Mouse (Mus musculus): Measurements from ENCODE around the gene Uba2. TPM values are rescaled to one million over a fixed set of nuclear protein-coding genes. Genes with fewer than 3 reads are reported as not detected.
"Not testable (repeated sequence)": the region's sequence is repeated elsewhere in the genome, so short reads cannot be mapped to it uniquely, and the experiment has no call there.

The Uba2 gene
- 226 and 253 TPM in 2 replicates for polyA plus RNA-seq (2014; fragmentation: Nextera tagmentation; extraction: Ambion mirVana)

GRCm38 (mm10) chr7:34169454-34169853 lies at the start of gene Uba2:
Uba2 (minus strand) TSS chr7:34169599.
- no peaks in the 10 kb centered on the region for H3K9me3 ChIP-seq (ENCODE audit: control insufficient read depth, low read length)
- H3K27me3 ChIP-seq (replicated peaks; ENCODE audit: control insufficient read depth, insufficient read depth, low read length) = no peaks in the 10 kb centered on the region
- 86% methylated on average over 3 of the region's 3 CpGs for WGBS
- no peak for ATAC-seq (replicated peaks; ENCODE audit: low FRiP score)
- H3K27ac ChIP-seq (ENCODE audit: low read depth, low read length) = peak within 1 kb of the TSS; percentile 81
- peak within 1 kb of the TSS; percentile 95 for H3K4me3 ChIP-seq (ENCODE audit: low read depth, low read length)
- peak within 1 kb of the TSS; percentile 97 for H3K9ac ChIP-seq (ENCODE audit: low read depth, low read length)
- H3K36me3 ChIP-seq (ENCODE audit: control insufficient read depth, insufficient read depth, low read length) = peaks cover 10% of the 10 kb centered on the region
- peak within 1 kb of the TSS; percentile 80 for H3K4me2 ChIP-seq
- H3K4me1 ChIP-seq (replicated peaks; ENCODE audit: control insufficient read depth, insufficient read depth, low read length) = peaks cover 4% of the 10 kb centered on the region
- no peak for DNase-seq (ENCODE audit: low spot score)

- Histone ChIP-seq H3K36me3 (ENCODE audit: control insufficient read depth, insufficient read depth, low read length) (peaks cover 83% of the 10 kb centered on the region), H3K9me3 (ENCODE audit: control insufficient read depth, low read length) (no peaks in the 10 kb centered on the region), H3K27me3 (replicated peaks; ENCODE audit: control insufficient read depth, insufficient read depth, low read length) (no peaks in the 10 kb centered on the region), H3K4me2 (no peak overlapping the region), H3K27ac (ENCODE audit: low read depth, low read length) (no peak overlapping the region), H3K4me1 (replicated peaks; ENCODE audit: control insufficient read depth, insufficient read depth, low read length) (peaks cover 2% of the 10 kb centered on the region; the same call in 1 of the 2 replicates), H3K9ac (ENCODE audit: low read depth, low read length) (no peak overlapping the region), H3K4me3 (ENCODE audit: low read depth, low read length) (no peak overlapping the region)
- no peak for DNase-seq (ENCODE audit: low spot score)
- no peak for ATAC-seq (replicated peaks; ENCODE audit: low FRiP score)
- WGBS = 63% methylated on average over 1 of the region's 1 CpGs
These were observed 49.1 kb upstream of the Uba2 start for GRCm38 (mm10) chr7:34218496-34218895.

DNA sequence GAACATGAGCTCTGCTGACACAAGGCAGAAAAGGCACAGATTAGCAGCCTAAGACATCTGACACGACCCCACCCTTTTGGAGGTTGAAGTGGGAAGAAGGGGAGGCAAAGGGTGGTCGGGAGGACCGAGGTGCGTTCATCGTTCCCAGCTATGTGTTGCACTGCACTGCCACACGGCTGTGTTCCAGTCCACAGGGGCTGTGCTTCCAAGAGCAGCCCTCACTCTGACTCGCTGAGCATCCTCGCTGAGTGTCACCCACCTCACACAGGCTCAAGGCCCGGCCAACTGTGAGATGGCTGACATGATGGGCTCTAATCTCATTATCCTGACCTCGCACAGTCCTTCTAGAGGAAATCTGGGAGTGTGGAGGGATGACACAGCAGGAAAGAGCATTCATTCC lies 47.1 kb upstream of the Uba2 start:
- no peak for DNase-seq (ENCODE audit: low spot score)
- ATAC-seq (replicated peaks; ENCODE audit: low FRiP score) = no peak
- WGBS = 85% methylated on average over 10 of the region's 10 CpGs
- Histone ChIP-seq H3K9ac (ENCODE audit: low read depth, low read length) (no peak overlapping the region), H3K4me1 (replicated peaks; ENCODE audit: control insufficient read depth, insufficient read depth, low read length) (peaks cover 2% of the 10 kb centered on the region; the same call in 1 of the 2 replicates), H3K36me3 (ENCODE audit: control insufficient read depth, insufficient read depth, low read length) (peaks cover 77% of the 10 kb centered on the region), H3K4me3 (ENCODE audit: low read depth, low read length) (no peak overlapping the region), H3K9me3 (ENCODE audit: control insufficient read depth, low read length) (no peaks in the 10 kb centered on the region), H3K27me3 (replicated peaks; ENCODE audit: control insufficient read depth, insufficient read depth, low read length) (no peaks in the 10 kb centered on the region), H3K27ac (ENCODE audit: low read depth, low read length) (no peak overlapping the region), H3K4me2 (no peak overlapping the region)

DNA sequence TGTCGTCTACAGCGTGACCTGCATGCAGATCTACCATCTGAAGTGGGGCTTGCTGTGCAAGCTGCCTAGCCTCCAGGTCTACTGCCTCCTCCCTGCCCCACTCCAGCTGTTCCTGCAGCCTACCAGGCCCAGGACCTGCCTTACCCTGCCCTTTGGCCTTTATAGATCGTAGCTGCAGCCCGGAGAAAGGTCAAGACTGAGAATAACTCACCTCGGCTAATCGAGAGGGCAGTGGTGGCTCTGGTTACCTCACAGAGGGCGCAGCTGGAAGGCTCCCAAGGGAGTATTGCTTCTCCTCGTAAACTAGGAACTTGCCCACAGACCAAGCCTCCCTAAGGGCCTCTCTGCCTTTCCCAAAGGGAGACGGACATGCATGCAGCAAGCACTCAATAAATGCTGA lies 46.1 kb upstream of the Uba2 start:
- no peak overlapping the region for H3K4me2 ChIP-seq
- no peak for ATAC-seq (replicated peaks; ENCODE audit: low FRiP score)
- H3K36me3 ChIP-seq (ENCODE audit: control insufficient read depth, insufficient read depth, low read length) = peaks cover 72% of the 10 kb centered on the region
- no peak for DNase-seq (ENCODE audit: low spot score)
- no peaks in the 10 kb centered on the region for H3K9me3 ChIP-seq (ENCODE audit: control insufficient read depth, low read length)
- H3K4me1 ChIP-seq (replicated peaks; ENCODE audit: control insufficient read depth, insufficient read depth, low read length) = peaks cover 2% of the 10 kb centered on the region; the same call in 1 of the 2 replicates
- H3K9ac ChIP-seq (ENCODE audit: low read depth, low read length) = no peak overlapping the region
- H3K27me3 ChIP-seq (replicated peaks; ENCODE audit: control insufficient read depth, insufficient read depth, low read length) = no peaks in the 10 kb centered on the region
- WGBS = 85% methylated on average over 9 of the region's 9 CpGs
- no peak overlapping the region for H3K4me3 ChIP-seq (ENCODE audit: low read depth, low read length)
- no peak overlapping the region for H3K27ac ChIP-seq (ENCODE audit: low read depth, low read length)

GRCm38 (mm10) chr7:34214644-34215043 lies 45.2 kb upstream of the Uba2 start:
- Histone ChIP-seq H3K9me3 (ENCODE audit: control insufficient read depth, low read length) (no peaks in the 10 kb centered on the region), H3K4me2 (no peak overlapping the region), H3K4me3 (ENCODE audit: low read depth, low read length) (no peak overlapping the region), H3K4me1 (replicated peaks; ENCODE audit: control insufficient read depth, insufficient read depth, low read length) (peaks cover 2% of the 10 kb centered on the region; the same call in 1 of the 2 replicates), H3K27ac (ENCODE audit: low read depth, low read length) (no peak overlapping the region), H3K27me3 (replicated peaks; ENCODE audit: control insufficient read depth, insufficient read depth, low read length) (no peaks in the 10 kb centered on the region), H3K9ac (ENCODE audit: low read depth, low read length) (no peak overlapping the region), H3K36me3 (ENCODE audit: control insufficient read depth, insufficient read depth, low read length) (peaks cover 68% of the 10 kb centered on the region)
- 88% methylated on average over 8 of the region's 8 CpGs for WGBS
- ATAC-seq (replicated peaks; ENCODE audit: low FRiP score) = no peak
- DNase-seq (ENCODE audit: low spot score) = no peak

DNA sequence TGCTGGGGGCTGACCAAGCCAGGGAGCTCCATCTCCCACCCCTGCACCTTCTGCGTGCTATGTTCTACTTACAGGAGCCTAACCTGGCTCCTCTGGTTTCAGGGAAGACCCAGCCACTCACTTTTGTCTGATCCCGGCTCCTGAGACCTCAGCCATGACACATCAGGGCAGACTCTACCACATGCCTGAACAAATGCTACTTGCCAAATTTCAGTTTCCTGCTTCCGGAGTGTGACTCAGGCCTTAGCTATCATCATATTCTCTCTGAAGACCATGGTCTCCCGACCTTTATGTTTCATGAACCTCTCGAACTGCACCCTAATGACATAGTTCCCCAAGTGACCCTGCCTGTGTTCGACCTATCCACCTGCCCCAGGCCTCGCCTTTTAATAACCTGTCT lies 43.9 kb upstream of the Uba2 start:
- DNase-seq (ENCODE audit: low spot score) = no peak
- no peak overlapping the region for H3K9ac ChIP-seq (ENCODE audit: low read depth, low read length)
- H3K27ac ChIP-seq (ENCODE audit: low read depth, low read length) = no peak overlapping the region
- no peaks in the 10 kb centered on the region for H3K9me3 ChIP-seq (ENCODE audit: control insufficient read depth, low read length)
- 87% methylated on average over 7 of the region's 7 CpGs for WGBS
- H3K27me3 ChIP-seq (replicated peaks; ENCODE audit: control insufficient read depth, insufficient read depth, low read length) = no peaks in the 10 kb centered on the region
- peaks cover 2% of the 10 kb centered on the region; the same call in 1 of the 2 replicates for H3K4me1 ChIP-seq (replicated peaks; ENCODE audit: control insufficient read depth, insufficient read depth, low read length)
- H3K4me2 ChIP-seq = no peak overlapping the region
- no peak overlapping the region for H3K4me3 ChIP-seq (ENCODE audit: low read depth, low read length)
- ATAC-seq (replicated peaks; ENCODE audit: low FRiP score) = no peak
- H3K36me3 ChIP-seq (ENCODE audit: control insufficient read depth, insufficient read depth, low read length) = peaks cover 68% of the 10 kb centered on the region

DNA sequence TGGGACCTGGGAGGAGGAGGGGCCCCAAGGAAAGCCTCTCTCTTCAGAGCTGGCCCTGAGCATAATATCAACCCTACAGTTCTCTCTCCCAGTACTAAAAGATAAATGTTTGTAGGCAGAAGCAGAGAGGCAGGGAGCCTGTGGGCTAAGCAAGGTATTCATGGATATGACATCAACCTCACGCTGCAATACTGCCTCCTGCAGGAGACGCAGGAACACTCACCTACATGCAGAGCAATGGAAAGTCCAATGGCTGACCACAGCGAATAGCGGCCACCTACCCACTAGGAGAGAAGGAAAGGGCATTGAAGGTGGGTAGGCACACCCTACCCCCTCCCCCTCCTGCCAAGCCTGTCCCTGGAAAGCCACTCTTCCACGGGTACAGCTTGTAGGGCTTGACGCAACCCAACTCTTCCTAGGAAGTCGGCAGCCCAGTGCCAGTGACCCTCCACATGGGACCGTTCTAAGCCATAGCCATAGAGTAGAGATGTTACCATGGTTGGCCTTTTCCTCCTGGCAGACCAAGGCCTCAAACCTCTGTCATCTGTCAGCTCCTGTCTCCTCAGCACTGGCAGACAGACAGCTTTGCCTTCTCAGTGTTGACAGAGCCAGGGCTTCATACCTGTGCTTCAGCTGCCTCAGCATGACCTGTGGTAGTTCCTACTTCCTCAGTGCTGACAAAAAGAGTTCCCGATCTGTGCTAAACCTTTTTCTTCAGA lies 38.8 kb upstream of the Uba2 start:
- Histone ChIP-seq H3K4me3 (ENCODE audit: low read depth, low read length) (no peak overlapping the region), H3K4me1 (replicated peaks; ENCODE audit: control insufficient read depth, insufficient read depth, low read length) (no peaks in the 10 kb centered on the region), H3K36me3 (ENCODE audit: control insufficient read depth, insufficient read depth, low read length) (peaks cover 84% of the 10 kb centered on the region), H3K4me2 (no peak overlapping the region), H3K9ac (ENCODE audit: low read depth, low read length) (no peak overlapping the region), H3K27ac (ENCODE audit: low read depth, low read length) (no peak overlapping the region), H3K9me3 (ENCODE audit: control insufficient read depth, low read length) (no peaks in the 10 kb centered on the region), H3K27me3 (replicated peaks; ENCODE audit: control insufficient read depth, insufficient read depth, low read length) (no peaks in the 10 kb centered on the region)
- DNase-seq (ENCODE audit: low spot score) (no peak), ATAC-seq (replicated peaks; ENCODE audit: low FRiP score) (no peak)
- WGBS = 85% methylated on average over 9 of the region's 9 CpGs

DNA sequence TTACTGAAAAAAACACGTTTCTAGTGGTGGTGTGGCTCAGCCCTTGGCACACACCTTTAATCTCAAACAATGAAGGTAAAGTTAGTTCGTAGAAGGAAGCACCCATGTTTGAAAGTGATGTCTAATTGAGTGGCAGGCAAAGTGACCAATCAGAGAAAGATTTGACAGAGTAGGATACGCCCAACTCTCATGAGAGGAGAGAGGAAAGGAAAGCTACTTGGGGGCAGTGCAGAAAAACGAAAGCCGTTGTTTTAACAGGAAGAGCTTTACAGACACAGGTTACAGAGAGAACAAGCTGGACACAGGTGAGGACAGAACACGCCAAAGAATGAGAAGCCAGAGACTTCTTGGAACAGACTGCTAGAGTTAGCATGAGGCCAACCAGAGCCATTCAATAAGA lies 36.9 kb upstream of the Uba2 start:
- ATAC-seq (replicated peaks; ENCODE audit: low FRiP score) (no peak), DNase-seq (ENCODE audit: low spot score) (no peak)
- Histone ChIP-seq H3K27ac (ENCODE audit: low read depth, low read length) (no peak overlapping the region), H3K4me3 (ENCODE audit: low read depth, low read length) (no peak overlapping the region), H3K9ac (ENCODE audit: low read depth, low read length) (no peak overlapping the region), H3K4me1 (replicated peaks; ENCODE audit: control insufficient read depth, insufficient read depth, low read length) (no peaks in the 10 kb centered on the region), H3K36me3 (ENCODE audit: control insufficient read depth, insufficient read depth, low read length) (peaks cover 87% of the 10 kb centered on the region), H3K27me3 (replicated peaks; ENCODE audit: control insufficient read depth, insufficient read depth, low read length) (no peaks in the 10 kb centered on the region), H3K4me2 (no peak overlapping the region), H3K9me3 (ENCODE audit: control insufficient read depth, low read length) (no peaks in the 10 kb centered on the region)
- 89% methylated on average over 6 of the region's 6 CpGs for WGBS

DNA sequence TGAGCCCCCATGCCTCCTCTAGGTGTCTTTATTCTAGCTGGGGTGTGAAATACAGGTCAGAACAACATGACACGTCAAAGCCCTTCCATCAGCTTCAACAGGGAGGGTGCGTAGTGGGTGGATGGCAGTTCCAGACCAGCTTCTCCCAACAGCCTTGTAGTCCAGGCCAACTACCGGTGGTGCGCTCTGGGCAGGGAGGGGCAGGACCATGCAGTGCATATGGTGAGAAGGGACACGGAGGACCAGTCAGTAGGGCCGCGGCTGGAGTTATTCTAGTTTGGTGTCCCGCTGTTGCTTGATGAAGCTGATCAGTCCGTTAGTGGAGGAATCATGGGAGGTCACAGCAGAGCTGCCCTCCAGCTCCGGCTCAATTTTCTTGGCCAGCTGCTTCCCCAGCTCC lies 32.7 kb upstream of the Uba2 start:
- not testable (repeated sequence) for H3K27ac ChIP-seq (ENCODE audit: low read depth, low read length); DNase-seq (ENCODE audit: low spot score); H3K4me2 ChIP-seq; ATAC-seq (replicated peaks; ENCODE audit: low FRiP score); H3K4me1 ChIP-seq (replicated peaks; ENCODE audit: control insufficient read depth, insufficient read depth, low read length); H3K27me3 ChIP-seq (replicated peaks; ENCODE audit: control insufficient read depth, insufficient read depth, low read length); H3K4me3 ChIP-seq (ENCODE audit: low read depth, low read length); H3K9me3 ChIP-seq (ENCODE audit: control insufficient read depth, low read length); H3K9ac ChIP-seq (ENCODE audit: low read depth, low read length)
- 92% methylated on average over 10 of the region's 10 CpGs for WGBS
- H3K36me3 ChIP-seq (ENCODE audit: control insufficient read depth, insufficient read depth, low read length) = peaks cover 67% of the 10 kb centered on the region

All from liver, embryonic 11.5 days (tissue).